Mouse (Mus musculus) hindbrain, embryonic 16.5 days (tissue): Measurements from ENCODE around the gene Pigk. TPM values are rescaled to one million over a fixed set of nuclear protein-coding genes. Genes with fewer than 3 reads are reported as not detected.

Source experiments
- ATAC-seq: fragments of 200-750 bp; cut with Nextera tagmentation; 2 replicates; pipeline ENCODE4 v1.8.0; 2017; ENCODE audit warnings: moderate TSS enrichment, moderate library complexity
- H3K27ac ChIP-seq: fragments of 300-500 bp; sonication (generic); 2 replicates; pipeline ENCODE4 v1.5.1; 2014; ENCODE audit warnings: low read depth, mild to moderate bottlenecking, control low read depth, low read length, moderate library complexity
- H3K27me3 ChIP-seq: fragments of 300-500 bp; sonication (generic); replicated peaks from 2 replicates; pipeline ENCODE4 v1.6.1; 2014; ENCODE audit warnings: low read length; ENCODE audit not compliant: control insufficient read depth, insufficient read depth
- H3K36me3 ChIP-seq: fragments of 300-500 bp; sonication (generic); 2 replicates; pipeline ENCODE4 v1.6.1; 2014; ENCODE audit warnings: mild to moderate bottlenecking, low read length, moderate library complexity, mixed read lengths; ENCODE audit not compliant: control insufficient read depth, insufficient read depth
- H3K4me1 ChIP-seq: fragments of 300-500 bp; sonication (generic); 2 replicates; pipeline ENCODE4 v1.6.1; 2014; ENCODE audit warnings: low read depth, low read length; ENCODE audit not compliant: control insufficient read depth, insufficient read depth
- H3K4me2 ChIP-seq: fragments of 300-500 bp; sonication (generic); 2 replicates; pipeline ENCODE4 v1.6.1; 2014; ENCODE audit warnings: mild to moderate bottlenecking, low read length, control low read depth, moderate library complexity
- H3K4me3 ChIP-seq: fragments of 300-500 bp; sonication (generic); 2 replicates; pipeline ENCODE4 v1.5.1; 2014; ENCODE audit warnings: mild to moderate bottlenecking, low read length, control low read depth, moderate library complexity
- H3K9ac ChIP-seq: fragments of 300-500 bp; sonication (generic); 2 replicates; pipeline ENCODE4 v1.6.1; 2014; ENCODE audit warnings: low read depth, mild to moderate bottlenecking, control low read depth, low read length, moderate library complexity
- H3K9me3 ChIP-seq: fragments of 300-500 bp; sonication (generic); 2 replicates; pipeline ENCODE4 v1.6.1; 2014; ENCODE audit warnings: mild to moderate bottlenecking, low read length, moderate library complexity; ENCODE audit not compliant: control insufficient read depth
- WGBS: fragments of 180-500 bp; shearing (Covaris S2); extraction: QIAGEN DNeasy Blood & Tissue Kit; methylation state at CpG from one replicate; pipeline ENCODE4 v1.1.7; 2014; 5-methylcytosine and 5-hydroxymethylcytosine counted together
- polyA plus RNA-seq: library from polyadenylated mRNA; unstranded; fragments of >200 nt; fragmentation: Nextera tagmentation; extraction: Ambion mirVana; gene quantifications from 2 replicates; pipeline ENCODE4 v1.2.1, GENCODE M21; 2015

The Pigk gene
- polyA plus RNA-seq: 44.5 and 58.1 TPM in 2 replicates

DNA sequence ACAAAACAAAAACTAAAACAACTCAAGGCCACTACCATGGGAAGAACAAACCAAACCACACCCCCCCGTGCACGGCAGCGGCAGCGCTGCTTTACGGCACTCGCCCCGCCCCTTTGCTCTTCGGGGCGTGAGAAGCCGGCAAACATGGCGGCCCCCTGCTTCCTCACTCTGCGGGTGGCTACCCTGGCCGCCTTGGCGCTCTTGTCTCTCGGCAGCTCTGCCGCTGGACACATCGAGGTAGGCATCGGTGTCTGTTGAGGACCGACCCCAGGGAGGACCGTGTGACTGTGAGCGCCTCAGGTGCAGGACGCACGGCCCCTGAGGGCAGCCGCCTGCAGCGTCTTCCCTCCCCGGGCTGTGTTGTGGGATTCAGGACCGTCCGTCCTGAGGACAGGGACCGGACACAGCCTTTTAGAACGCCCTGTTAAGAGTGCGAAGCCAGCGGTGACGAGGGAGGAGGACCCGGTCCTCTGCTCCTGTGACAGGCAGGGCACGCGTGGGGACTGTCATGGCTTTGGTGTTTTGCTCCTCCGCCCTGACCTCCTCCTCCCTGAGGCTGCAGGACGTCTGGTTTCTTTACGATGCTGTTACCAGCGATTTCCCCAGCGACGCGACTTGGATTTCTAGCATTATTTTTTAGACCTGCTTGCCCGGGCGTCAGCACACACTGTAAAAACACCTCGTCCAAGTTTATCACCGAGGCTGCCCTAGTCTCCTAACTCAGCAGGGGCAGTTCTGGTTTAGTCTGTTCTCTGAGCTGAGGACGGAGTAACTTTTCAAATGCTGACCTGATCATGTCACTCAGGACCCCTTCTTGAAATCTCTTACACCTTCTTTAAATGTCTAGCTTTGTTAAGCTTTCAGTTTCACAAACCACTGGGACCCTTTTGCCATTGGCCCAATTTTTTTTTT is at the start of gene Pigk:
Gene Pigk (plus strand): TSS at position 110 of the 912 bp plus-strand sequence.
- Histone ChIP-seq H3K9me3 (no peaks in the 10 kb centered on the region), H3K4me2 (peak within 1 kb of the TSS; percentile 81), H3K4me3 (peak within 1 kb of the TSS; percentile 78), H3K4me1 (peaks cover 6% of the 10 kb centered on the region), H3K36me3 (no peaks in the 10 kb centered on the region), H3K27ac (peak within 1 kb of the TSS; percentile 68), H3K27me3 (no peaks in the 10 kb centered on the region), H3K9ac (peak within 1 kb of the TSS; percentile 85)
- ATAC-seq: peak; percentile 89
- under 1% methylated on average over 44 of the region's 48 CpGs for WGBS

DNA sequence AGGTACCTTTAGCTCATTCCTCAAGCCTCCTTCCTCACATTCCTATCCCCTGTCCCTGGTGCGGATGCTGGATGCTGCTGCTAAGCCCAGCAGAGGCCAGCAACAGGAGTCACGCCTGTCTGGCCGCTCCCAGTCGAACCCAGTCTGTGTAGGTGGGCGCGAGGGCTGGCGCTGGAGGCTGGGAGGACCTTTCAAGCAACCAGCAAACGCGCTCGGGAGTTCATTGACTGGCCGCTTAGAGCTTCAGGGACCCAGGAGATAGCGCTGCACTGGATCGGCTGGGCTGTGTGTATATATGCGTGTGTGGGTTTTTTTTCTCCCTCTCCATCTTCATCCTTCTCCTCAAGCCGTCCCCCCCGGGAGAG is 46.9 kb upstream of the Pigk start:
- peak; percentile 43 for ATAC-seq
- Histone ChIP-seq H3K36me3 (no peaks in the 10 kb centered on the region), H3K9ac (peak overlapping the region; percentile 73), H3K27me3 (peaks cover 5% of the 10 kb centered on the region), H3K4me2 (peak overlapping the region; percentile 98), H3K4me3 (peak overlapping the region; percentile 48), H3K27ac (peak overlapping the region; percentile 3; the same call in 1 of the 2 replicates), H3K9me3 (no peaks in the 10 kb centered on the region), H3K4me1 (peaks cover 6% of the 10 kb centered on the region)
- 1% methylated on average over 15 of the region's 16 CpGs for WGBS

DNA sequence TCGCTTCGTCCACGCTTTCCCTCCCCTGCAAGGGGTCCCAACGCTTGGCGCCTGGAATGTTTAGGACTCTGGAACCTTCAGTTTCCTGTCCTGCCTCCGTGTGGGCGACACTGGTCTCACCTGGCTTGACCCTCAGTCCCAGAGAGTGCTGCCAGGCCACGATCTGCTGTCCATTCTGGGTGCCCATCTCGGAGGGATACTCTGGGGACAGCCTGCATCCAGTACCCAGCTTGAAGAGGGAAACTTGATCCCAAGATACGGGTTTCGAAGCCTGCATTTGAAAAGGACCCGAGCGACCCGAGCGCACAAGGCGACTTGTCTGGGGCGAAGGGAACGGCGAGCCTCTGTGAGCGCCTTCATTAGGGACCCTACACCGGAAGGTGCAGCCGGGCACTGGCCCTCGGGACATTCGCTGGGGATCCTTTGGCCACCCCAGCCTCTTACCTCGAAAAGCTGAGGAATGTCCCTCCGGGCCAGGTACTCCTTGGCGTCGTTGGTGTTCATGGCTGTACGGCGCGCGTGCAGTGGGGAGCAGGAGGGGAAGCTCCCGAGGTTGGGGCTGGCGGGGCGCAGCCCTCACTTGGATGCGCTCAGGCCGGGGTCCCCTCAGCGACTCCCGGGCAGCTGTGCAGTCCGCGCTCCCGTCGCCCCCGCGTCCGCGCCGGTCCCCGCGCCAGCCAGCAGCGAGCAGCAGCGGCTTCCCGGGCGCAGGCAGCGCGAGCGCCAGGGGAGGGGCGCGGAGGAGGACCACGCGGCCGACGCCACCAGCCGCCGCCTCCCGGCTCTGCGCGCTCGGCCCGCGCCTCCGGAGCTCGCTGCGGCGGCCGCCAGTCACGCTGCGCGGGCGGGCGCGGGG is 46.3 kb upstream of the Pigk start:
- WGBS: under 1% methylated on average over 38 of the region's 82 CpGs
- peak; percentile 88 for ATAC-seq
- Histone ChIP-seq H3K4me1 (peaks cover 6% of the 10 kb centered on the region), H3K9ac (peak overlapping the region; percentile 73), H3K9me3 (no peaks in the 10 kb centered on the region), H3K27ac (peak overlapping the region; percentile 3; the same call in 1 of the 2 replicates), H3K36me3 (no peaks in the 10 kb centered on the region), H3K4me3 (peak overlapping the region; percentile 48), H3K4me2 (peak overlapping the region; percentile 98), H3K27me3 (peaks cover 5% of the 10 kb centered on the region)

DNA sequence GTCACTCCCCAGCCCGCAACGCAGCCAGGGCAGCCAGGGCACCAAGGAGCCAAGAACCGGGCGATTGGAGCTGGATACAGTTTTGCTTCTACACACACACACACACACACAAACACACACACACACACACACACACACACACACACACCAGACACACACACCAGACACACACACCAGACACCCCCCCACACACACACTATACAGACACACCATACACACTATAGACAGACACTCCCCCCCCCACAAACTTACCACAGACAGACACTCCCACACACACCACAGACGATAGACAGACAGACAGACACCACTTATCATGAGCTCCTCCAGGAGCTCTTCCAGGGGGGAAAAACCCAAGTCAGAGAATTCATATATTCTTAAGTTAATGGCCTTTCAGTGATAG is 45.7 kb upstream of the Pigk start, which contains the start of gene Ak5:
Gene Ak5 (minus strand): TSS at position 122 of the 400 bp plus-strand sequence.
- no peak; the same call in 1 of the 2 replicates for ATAC-seq
- peak within 1 kb of the TSS; percentile 3; the same call in 1 of the 2 replicates for H3K27ac ChIP-seq
- WGBS: 5% methylated on average over 3 of the region's 5 CpGs
- H3K4me1 ChIP-seq: peaks cover 6% of the 10 kb centered on the region
- peak within 1 kb of the TSS; percentile 98 for H3K4me2 ChIP-seq
- peak within 1 kb of the TSS; percentile 73 for H3K9ac ChIP-seq
- H3K36me3 ChIP-seq: no peaks in the 10 kb centered on the region
- no peaks in the 10 kb centered on the region for H3K9me3 ChIP-seq
- H3K4me3 ChIP-seq: peak within 1 kb of the TSS; percentile 48
- peaks cover 5% of the 10 kb centered on the region for H3K27me3 ChIP-seq

DNA sequence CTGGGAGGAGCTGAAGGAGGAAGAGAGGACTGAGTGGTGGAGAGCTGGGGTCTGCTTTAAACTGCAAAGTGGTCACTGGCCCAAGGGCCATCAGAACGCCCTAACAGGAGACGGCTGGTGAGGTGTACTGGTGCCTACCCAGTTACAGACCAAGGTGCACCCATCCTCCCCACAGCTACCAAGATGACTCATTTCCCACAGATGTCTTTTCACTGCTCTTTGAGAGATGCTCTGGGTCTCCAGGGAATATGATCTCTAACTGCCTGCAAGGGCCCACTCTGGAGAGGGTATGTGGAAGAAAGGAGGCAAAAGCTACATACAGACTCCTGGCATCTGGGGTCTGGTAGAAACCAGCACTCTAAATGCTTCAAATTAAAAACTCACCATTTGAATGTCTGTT is 45.1 kb upstream of the Pigk start:
- no peak for ATAC-seq
- WGBS: 78% methylated on average over 2 of the region's 2 CpGs
- no peaks in the 10 kb centered on the region for H3K36me3 ChIP-seq
- no peaks in the 10 kb centered on the region for H3K9me3 ChIP-seq
- no peak overlapping the region for H3K4me3 ChIP-seq
- no peak overlapping the region for H3K27ac ChIP-seq
- H3K4me2 ChIP-seq: no peak overlapping the region
- H3K4me1 ChIP-seq: peaks cover 6% of the 10 kb centered on the region
- peaks cover 5% of the 10 kb centered on the region for H3K27me3 ChIP-seq
- H3K9ac ChIP-seq: no peak overlapping the region

DNA sequence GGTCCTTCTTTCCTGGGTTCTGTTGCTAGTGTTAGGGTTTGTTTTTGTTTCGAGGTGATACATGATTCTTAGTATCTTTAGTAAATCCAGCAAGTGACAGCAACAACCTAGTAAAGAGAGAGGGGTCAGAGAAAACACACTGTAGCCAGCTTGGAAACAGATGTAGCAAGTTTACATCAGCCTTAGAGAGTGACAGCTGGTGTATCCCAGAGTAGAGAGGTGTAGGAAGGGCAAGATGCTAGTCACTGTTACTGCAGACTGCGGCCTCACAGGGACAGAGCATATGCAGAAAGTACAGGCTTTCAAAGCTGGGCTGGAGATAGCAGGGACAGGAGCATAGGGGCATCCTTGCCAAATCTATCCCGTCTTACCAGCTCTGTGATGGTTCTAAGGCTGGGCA is 44.1 kb upstream of the Pigk start:
- Histone ChIP-seq H3K36me3 (no peaks in the 10 kb centered on the region), H3K4me1 (peaks cover 6% of the 10 kb centered on the region), H3K27ac (no peak overlapping the region), H3K4me2 (no peak overlapping the region), H3K9me3 (no peaks in the 10 kb centered on the region), H3K4me3 (no peak overlapping the region), H3K9ac (no peak overlapping the region), H3K27me3 (peaks cover 5% of the 10 kb centered on the region)
- ATAC-seq: no peak
- 88% methylated on average over 3 of the region's 3 CpGs for WGBS

DNA sequence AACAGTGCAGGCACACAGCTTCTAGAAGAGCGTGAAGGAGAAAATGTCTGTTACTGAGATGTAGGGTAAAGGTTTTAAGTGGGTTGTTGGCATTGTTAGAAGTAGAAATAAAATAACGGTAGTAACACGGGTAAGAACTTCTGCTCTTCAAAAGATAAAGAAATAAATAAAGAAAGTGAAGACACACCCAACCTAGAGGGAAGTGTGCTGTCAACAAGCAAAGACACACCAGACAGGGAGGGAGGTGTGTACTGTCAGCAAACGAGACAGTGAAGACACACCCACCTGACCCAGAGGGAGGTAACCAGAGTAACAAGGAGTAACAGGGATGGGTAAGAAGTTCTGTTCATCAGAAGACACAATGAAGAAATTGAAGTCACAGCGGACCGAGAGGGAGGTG is 39.2 kb upstream of the Pigk start:
- no peak overlapping the region for H3K27ac ChIP-seq
- ATAC-seq: no peak
- no peak overlapping the region for H3K4me2 ChIP-seq
- no peaks in the 10 kb centered on the region for H3K27me3 ChIP-seq
- no peaks in the 10 kb centered on the region for H3K36me3 ChIP-seq
- no peaks in the 10 kb centered on the region for H3K4me1 ChIP-seq
- H3K9me3 ChIP-seq: no peaks in the 10 kb centered on the region
- no peak overlapping the region for H3K9ac ChIP-seq
- no peak overlapping the region for H3K4me3 ChIP-seq
- 81% methylated on average over 6 of the region's 6 CpGs for WGBS

DNA sequence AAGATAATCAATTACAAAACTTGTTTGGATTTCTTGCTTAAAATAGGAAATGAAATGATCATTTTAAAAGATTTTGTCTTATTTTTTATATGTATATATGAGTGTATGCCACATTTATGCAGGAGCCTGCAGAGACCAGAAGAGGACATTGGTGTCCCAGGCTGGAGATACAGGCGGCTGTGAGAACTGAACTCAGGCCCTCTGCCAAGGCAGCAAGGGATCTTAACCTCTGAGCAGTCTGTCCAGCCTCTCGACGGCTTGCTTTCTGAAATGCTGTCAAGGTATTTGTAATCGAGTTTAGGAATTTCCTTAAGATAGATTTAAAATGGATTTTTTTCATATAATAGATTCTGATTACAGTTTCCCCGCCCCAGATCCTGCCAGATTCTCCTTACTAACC is 25.4 kb upstream of the Pigk start:
- Histone ChIP-seq H3K9ac (no peak overlapping the region), H3K9me3 (no peaks in the 10 kb centered on the region), H3K4me1 (no peaks in the 10 kb centered on the region), H3K36me3 (no peaks in the 10 kb centered on the region), H3K27me3 (no peaks in the 10 kb centered on the region), H3K4me2 (no peak overlapping the region), H3K27ac (no peak overlapping the region), H3K4me3 (no peak overlapping the region)
- WGBS: 88% methylated on average over 5 of the region's 5 CpGs
- no peak for ATAC-seq

DNA sequence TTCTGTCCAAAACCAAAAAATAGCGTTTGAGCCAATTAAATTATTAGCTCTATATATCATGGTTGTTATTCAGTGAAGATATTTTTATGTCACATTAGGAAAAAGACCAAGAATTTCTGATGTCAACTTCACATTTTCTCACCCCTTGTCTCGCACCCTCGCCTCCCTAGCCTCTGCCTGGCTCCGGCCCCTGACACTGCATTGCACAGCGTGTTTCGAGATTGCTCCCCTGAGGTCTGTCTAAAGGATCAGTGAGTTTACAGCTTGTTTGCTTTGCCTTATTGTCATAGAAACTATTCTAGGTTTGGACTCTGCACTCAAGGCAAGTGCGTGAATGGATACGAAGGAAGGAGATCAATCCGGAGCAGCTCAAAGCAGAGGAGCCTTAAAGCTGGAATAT is 24.8 kb upstream of the Pigk start:
- no peaks in the 10 kb centered on the region for H3K36me3 ChIP-seq
- 84% methylated on average over 9 of the region's 9 CpGs for WGBS
- no peak for ATAC-seq
- no peak overlapping the region for H3K4me3 ChIP-seq
- H3K27me3 ChIP-seq: no peaks in the 10 kb centered on the region
- H3K9me3 ChIP-seq: no peaks in the 10 kb centered on the region
- H3K4me2 ChIP-seq: no peak overlapping the region
- H3K9ac ChIP-seq: no peak overlapping the region
- H3K27ac ChIP-seq: no peak overlapping the region
- no peaks in the 10 kb centered on the region for H3K4me1 ChIP-seq
